Mouse (Mus musculus): Measurements from ENCODE around the gene Btbd19.

The Btbd19 gene

DNA sequence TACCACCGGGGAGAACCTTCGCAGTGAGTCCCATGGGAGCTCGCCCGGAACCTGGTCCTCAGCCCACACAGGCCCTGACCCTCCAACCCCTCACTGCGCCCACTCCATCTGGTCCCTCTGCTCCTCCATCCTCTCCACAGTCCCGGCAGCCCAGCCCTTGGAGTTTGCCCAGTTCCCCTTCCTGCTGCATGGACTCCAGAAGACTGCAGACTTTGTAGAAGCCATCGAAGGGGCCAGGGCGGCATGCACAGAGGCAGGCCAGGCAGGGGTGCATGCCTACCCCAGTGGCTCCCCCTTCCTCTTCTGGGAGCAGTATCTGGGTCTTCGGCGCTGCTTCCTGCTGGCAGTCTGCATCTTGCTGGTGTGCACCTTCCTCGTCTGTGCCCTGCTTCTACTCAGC is 14.5 kb downstream of the Btbd19 start:
- DNase-seq (ENCODE audit: low spot score), result no peak

DNA sequence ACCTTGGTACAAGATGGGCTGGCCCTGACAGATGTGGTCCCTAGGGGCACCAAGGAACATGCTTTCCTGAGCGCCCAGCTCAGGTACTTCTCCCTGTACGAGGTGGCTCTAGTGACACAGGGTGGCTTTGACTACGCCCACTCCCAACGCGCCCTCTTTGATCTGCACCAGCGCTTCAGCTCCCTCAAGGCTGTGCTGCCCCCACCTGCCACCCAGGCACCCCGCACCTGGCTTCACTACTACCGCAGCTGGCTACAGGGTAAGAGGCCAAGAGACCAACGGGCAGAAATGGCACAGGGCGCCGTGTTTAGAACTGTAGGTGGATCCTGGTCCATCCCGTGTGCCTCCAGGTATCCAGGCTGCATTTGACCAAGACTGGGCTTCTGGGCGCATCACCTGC is 15.3 kb downstream of the Btbd19 start:
- DNase-seq (ENCODE audit: low spot score), result no peak

DNA sequence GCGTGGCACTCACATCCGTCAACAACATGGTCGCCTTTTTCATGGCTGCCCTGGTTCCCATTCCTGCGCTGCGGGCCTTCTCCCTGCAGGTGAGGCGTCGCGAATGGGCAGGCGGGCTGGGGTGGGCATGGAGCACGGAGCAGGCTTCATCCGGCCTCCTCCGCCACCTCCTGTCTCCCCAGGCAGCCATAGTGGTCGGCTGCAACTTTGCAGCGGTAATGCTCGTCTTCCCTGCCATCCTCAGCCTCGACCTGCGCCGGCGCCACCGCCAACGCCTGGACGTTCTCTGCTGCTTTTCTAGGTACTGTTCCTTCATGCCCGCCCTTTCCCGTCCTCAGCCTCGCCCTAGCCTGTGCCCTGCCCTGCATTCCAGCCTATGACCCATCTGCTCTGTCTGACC is 16.2 kb downstream of the Btbd19 start:
- no peak for DNase-seq (ENCODE audit: low spot score)

DNA sequence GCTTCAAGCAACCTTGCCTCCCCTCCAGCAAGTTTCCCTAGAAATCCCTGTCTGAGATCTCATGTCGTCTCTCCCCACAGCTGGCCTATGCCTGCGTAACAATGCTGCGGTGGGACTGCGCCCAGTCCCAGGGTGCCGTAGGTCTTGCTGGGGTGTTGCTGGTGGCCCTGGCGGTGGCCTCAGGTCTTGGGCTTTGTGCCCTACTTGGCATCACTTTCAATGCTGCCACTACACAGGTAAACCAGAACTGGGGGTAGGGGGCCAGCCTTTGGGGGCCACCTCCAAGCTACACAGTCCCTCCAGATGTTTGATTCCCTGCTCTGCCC is 17.0 kb downstream of the Btbd19 start:
- no peak for DNase-seq (ENCODE audit: low spot score)

DNA sequence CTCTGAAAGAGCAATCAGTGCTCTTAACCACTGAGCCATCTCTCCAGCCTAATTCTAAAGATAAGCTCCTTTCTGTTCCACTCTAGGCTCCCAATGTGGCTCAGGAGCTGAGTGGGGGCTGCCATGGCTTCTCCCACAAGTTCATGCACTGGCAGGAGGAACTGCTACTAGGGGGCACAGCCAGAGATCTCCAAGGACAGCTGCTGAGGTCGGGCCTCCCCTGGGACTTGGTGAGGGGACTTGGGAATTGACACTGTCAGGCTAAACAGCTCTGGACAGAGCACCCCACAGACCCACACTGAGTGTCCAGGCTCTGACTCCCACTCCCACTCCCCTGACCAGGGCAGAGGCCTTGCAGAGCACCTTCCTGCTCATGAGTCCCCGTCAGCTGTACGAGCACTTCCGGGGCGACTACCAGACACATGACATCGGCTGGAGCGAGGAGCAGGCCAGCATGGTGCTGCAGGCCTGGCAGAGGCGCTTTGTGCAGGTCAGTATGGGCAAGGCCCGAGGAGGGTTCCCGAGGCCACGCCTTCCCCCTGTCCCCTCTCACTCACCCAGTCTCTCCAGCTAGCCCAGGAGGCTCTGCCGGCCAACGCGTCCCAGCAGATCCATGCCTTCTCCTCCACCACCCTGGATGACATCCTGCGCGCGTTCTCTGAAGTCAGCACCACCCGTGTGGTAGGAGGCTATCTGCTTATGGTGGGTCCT is 17.6 kb downstream of the Btbd19 start:
- no peak for DNase-seq (ENCODE audit: low spot score)

DNA sequence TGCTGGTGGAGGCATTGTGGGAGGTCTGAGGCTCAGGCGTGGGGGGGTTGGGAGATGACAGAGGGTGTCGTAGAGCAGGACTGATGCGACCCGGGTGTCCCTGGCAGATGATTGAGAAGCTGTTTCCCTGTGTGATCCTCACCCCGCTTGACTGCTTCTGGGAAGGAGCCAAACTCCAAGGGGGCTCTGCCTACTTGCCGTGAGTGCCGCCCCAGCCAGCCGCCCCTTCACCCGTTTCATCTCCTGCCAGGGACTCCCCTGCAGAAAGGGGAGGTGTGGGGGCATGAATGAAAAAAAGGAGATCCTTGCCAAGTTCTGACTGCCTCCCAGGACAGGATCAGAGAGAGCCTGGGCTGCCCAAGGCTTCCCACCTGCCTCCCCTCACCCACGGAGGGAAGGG is 20.4 kb downstream of the Btbd19 start:
- no peak for DNase-seq (ENCODE audit: low spot score)

DNA sequence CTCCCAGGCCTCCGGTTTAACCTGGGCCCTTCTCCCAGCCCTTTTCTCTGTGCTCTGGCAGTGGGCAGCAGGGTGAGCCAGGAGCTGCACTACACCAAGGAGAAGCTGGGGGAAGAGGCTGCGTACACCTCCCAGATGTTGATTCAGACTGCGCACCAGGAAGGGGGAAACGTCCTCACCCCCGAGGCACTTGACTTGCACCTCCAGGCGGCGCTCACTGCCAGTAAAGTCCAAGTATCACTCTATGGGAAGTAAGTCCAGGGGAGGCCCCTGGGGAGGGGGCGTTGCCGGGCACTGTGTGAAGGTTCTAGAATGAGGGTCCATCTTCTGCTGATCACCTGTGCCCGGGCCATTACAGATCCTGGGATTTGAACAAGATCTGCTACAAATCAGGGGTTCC is 20.9 kb downstream of the Btbd19 start:
- DNase-seq (ENCODE audit: low spot score), result no peak

DNA sequence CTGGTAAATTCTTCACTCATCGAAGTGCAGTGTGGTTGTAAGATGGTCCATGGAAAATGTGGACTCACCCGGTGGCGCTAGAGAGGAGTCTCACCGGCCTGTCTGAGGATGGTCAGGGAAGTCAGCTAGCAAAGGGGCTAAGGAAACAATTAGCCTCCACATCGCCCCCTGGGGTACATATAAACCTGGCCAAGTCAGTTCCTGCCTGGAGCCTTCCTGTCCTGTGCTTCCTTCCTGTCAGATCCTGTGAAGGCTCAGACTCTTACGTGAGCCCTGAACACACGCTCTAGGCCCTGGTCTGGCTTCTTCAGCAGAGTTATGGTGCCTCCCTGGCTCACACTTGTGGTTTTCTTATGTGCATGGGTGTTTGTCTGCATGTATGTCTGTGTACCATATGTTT is 24.3 kb downstream of the Btbd19 start:
- peak; percentile 74 for DNase-seq (ENCODE audit: low spot score)

DNA sequence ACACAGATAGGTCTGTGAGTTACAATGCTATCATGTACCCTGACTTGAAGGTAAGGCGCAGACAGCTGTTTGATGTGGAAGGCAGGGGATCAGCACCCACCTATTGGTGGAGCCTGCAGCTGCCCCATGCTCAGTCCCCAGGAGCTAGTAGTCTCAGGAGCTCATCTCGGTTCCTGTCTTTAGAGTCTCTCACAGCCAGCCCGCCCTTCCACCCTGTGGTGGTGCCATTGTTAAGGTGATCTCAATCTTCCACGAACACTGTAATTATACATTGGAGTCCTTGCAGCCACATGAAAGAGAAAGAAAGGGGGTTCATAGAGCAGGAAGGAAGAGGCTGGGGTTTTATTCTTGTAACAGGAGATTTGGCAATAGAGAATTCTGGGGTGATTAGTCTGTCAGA is 25.5 kb downstream of the Btbd19 start:
- no peak for DNase-seq (ENCODE audit: low spot score)

DNA sequence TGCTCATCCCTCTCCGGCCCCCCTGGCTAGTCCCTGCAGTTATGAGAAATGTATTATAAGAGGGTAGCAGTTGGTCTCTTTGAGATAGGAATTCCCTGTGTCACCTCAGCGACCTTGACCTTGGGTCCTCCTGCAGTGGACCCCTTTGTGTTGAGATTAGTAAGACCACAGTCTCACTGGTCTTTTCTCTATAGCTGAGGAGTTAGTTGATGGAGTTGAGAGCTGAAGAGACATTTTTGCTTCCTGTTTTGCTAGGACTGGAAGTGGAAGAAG is 26.8 kb downstream of the Btbd19 start:
- DNase-seq (ENCODE audit: low spot score), result no peak

DNA sequence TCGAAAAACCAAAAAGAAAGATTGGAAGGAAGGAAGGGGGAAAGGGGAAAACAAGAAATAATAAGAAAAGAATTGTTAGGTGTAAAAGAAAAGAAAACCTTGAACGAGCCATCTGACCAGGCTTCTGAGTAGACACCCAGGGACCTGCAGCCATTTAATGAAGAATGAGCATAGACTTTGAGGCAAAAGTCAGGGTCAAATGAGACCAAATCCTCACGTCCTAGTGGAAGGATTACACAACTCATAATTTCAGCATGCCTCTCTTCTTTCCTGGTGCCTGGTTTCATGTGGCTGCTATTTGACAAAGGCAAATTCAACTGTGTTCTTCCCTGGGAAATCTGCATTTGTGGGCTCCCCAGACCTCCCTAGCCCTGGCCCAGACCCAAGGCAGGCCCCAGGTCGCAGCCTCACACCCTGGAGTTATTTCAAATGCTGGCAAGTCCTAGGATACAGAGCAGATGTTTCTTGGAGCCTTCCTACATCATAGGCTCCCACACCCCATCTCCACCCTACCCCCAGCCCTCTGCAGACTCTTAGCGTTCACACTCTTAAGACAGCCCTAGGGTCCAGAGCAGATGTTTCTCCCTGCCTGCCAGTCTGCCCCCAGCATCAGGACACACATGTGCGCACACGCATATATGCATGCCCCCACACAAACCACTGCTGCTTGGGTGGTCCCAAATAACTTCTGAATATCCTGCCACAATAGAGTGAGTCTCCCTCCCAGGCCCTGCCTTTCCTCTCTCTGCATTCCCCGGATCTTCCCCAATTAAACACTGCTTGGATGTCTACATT is 27.4 kb downstream of the Btbd19 start:
- DNase-seq (ENCODE audit: low spot score), result no peak

DNA sequence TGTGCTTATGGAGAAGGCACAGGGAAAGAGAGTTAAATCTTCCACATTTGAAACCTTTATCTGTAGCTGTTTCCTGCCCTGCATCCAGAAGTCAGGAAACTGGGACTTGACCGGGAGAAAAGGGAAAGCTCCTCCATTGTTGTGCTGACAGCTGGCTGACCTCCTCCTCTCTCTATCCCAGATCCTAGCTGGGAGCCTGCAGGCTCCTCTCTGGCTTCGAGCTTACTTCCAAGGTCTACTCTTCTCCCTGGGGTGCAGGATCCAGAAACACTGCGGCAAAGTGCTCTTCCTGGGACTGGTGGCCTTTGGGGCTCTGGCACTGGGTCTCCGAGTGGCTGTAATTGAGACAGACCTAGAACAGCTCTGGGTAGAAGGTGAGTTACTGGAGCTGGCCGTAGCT is 28.9 kb downstream of the Btbd19 start:
- DNase-seq (ENCODE audit: low spot score), result peak; percentile 23

DNA sequence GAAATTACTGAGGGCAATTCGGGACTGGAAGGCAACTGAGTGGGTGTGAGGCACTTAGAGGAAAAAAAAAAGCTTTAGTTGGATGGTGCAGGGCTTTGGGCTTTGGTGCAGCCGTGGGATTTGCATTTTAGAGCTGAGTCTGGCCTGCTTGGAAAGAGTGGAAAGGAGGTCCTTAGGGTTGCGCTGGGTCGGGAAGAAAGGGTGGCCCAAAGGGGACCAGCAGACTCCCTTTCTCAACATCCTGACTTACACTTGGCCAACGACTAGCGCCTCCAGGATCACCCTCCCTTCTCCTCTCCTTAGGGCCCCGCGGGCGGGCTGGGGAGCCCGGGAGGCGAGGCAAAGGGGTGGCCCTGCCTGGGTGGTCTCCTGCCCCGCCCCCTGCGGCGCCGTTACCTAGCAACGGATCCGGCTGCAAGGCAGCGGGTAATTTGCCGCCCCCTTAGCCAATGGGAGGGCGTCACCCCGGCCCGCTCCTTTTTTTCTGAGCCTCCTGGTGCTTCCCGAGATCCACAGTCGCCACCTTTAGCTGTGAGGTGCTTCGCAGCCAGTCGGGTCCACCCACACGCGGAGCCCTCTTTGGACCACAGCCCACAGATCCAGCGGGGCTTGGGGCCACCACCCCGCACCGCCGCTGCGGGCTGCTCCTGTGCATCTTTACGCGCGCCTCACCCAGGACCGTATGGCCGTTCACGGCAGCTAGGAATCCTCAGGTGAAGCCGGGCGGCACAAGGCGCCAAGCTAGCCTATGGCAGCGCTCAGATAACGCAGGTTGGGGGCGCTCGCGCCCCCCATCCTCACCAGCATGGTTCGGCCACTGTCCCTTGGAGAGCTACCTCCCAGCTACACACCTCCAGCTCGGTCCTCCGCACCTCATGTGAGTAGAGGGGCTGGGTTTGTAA is 29.7 kb downstream of the Btbd19 start, which contains the start of gene Ptch2:
Gene Ptch2 (plus strand): TSS at position 525 of the 902 bp plus-strand sequence.
- peak; percentile 89 for DNase-seq (ENCODE audit: low spot score)

DNA sequence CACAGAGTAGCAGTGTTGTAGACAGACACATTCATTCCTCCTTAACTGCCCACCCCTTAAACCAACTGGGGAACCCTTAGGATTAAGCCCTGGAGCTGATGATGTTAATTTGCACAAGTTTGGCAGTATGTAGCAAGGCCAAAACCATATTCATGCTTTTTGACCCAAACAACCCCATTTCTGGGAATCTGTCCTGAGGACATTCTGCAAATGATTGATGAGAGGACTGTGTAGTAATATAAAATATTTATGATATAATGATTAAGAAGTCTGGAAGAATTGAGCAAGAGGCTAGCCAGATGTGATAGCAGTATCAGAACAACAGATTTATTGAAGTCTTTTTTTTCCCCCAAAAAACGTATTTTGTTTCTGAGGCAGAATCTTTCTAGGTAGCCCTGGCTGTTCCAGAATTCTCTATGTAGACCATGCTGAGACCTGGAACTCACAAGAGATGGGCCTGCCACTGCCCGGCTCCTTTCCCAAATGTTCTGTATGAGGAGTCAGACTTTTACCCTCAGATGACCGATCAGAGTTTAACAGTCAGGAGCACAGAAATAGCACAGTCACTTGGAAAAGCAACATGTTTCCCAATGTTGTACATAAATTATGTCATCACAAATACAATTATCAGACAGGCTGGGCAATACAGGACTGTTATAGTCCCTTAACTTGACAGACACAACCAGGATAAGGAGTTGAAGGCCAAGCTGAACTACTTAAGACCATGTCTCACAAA is 30.7 kb downstream of the Btbd19 start:
- DNase-seq (ENCODE audit: low spot score), result no peak

DNA sequence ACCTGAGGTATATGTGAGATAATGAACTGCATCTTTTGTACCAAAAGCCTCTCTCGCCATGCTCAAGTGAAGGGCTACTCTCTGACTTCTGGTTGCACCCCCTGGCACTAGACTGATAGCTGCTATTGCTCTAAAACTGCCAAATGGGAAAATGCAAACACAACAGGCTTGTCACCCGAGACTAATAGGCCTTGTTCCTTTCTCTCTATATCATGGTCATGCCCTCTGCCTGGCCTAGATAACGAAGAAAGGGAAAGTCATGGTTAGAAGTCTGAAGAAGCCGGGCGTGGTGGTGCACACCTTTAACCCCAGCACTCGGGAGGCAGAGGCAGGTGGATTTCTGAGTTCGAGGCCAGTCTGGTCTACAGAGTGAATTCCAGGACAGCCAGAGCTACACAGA is 34.9 kb downstream of the Btbd19 start:
- no peak for DNase-seq (ENCODE audit: low spot score)

DNA sequence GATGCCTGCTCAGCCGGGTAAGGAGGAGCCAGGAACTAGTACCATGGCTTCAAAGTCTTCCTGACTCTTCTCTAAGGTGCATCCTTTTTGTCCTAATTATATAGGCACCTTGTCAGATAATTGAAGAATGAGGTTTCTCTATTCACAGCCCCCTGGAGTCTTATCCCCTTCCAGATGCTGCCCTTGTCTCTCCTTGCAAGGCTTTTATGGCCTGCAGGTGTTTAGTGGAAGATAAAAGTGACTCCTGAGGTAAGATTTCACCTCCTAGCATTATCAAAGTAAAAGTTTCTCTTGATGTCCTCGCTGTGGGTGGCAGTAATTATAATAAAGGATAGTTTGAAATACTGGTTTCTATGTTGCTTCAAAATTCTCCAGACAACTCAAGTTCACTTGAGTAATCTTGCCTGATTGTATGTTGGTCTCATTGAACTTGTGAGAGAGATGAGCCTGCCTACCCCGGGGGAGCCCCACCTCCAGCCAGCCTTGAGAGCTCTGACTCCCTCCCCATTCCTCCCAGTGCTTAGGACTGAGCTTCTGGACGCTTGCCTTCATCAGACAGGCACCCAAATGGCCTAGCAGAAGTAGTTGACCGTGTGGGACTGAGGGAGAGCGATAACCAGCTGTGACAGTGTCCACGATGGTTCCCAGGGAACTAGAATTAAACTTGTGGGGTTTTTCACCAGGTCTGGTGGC is 37.4 kb downstream of the Btbd19 start:
- DNase-seq (ENCODE audit: low spot score), result no peak

DNA sequence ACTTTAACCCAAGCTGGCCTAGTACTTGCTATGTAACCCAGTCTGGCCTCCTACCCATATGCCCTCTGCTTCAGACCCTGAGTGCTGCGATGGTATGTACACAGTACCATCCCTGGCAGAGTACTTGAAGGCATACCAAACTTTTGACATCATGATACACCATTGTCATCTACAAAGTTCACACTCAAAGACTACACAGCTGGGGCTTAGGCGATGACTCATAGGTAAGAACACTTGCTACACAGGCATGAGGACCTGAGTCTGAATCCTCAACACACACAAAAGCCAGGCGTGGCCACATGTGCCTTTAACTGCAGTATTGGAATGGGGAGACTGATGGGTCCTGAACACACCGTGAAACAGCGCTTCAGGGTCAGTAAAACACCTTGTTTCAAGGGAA is 54.3 kb downstream of the Btbd19 start:
- no peak for DNase-seq (ENCODE audit: low spot score)

DNA sequence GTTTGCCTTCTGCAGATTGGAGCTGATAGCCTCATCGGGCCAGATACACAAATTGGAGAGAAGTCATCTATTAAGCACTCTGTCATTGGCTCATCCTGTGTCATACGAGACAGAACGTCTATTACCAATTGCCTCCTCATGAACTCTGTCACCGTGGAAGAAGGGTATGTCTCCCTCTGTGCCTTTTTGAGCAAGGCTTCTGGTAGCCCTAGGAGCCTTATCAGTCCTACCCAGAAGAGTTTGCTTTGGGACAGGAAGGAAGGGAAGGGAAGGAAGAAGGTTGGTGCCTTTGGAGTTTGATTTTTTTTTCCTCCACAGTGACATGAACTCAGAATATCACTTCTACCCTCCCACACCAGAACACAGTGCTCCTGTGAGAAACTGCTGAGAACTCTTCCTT is 54.9 kb downstream of the Btbd19 start:
- DNase-seq (ENCODE audit: low spot score), result no peak

DNA sequence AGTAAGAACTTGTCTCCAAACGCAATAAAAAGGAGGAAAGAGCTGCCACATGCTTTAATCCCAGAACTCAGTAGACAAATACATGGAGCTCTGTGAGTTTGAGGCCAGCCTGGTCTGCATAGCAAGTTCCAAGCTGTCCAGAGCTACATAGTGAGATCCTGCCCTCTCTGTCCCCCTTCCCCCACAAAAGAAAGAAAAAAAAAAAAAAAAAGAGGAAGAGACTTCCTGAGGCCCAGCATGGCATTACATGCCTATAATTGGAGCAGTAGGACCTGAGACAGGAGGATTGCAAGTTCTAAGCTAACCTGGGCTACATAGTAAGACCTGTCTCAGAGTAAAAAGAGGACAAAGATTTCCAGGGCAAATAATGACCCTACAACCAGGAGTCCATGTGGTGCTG is 55.9 kb downstream of the Btbd19 start:
- no peak for DNase-seq (ENCODE audit: low spot score)
